Mouse (Mus musculus) lung, adult 2 months (tissue): Measurements from ENCODE around the gene Rtp3.

ENCODE experiments used
- CTCF ChIP-seq: fragments of 200-500 bp; IDR thresholded peaks from 2 replicates; pipeline ENCODE4 v1.5.1; 2011; ENCODE audit warnings: mild to moderate bottlenecking, low read length, control low read depth; ENCODE audit not compliant: insufficient read depth
- POLR2A ChIP-seq: fragments of 200-500 bp; IDR thresholded peaks from 2 replicates; pipeline ENCODE4 v1.6.1; 2011; ENCODE audit warnings: low read depth, mild to moderate bottlenecking, control low read depth, low read length, borderline replicate concordance; ENCODE audit errors: extremely low read depth

GRCm38 (mm10) chr9:110948813-110949310, 41.5 kb downstream of the Rtp3 start:
- TF ChIP-seq POLR2A (no peak), CTCF (no peak)
